Mouse (Mus musculus): ENCODE data around the gene Rps6ka2. TPM values are rescaled to one million over a fixed set of nuclear protein-coding genes. Genes with fewer than 3 reads are reported as not detected.

The Rps6ka2 gene
- polyA plus RNA-seq, 1 experiment from 2014 or later, result 2.0 TPM

- H3K9ac ChIP-seq (ENCODE audit: low read length), result no peak overlapping the region
- no peaks in the 10 kb centered on the region for H3K36me3 ChIP-seq (ENCODE audit: control insufficient read depth, insufficient read depth, low read length)
- H3K4me3 ChIP-seq (ENCODE audit: low read depth, low read length), result no peak overlapping the region
- no peaks in the 10 kb centered on the region for H3K4me1 ChIP-seq (replicated peaks; ENCODE audit: control insufficient read depth, insufficient read depth)
- no peak overlapping the region for H3K27ac ChIP-seq (replicated peaks)
- no peak for ATAC-seq (ENCODE audit: low FRiP score, low TSS enrichment)
- H3K4me2 ChIP-seq (replicated peaks; ENCODE audit: low read depth), result no peak overlapping the region
- no peaks in the 10 kb centered on the region for H3K9me3 ChIP-seq (ENCODE audit: control insufficient read depth, low read length)
- WGBS, result 67% methylated on average over 7 of the region's 7 CpGs
- H3K27me3 ChIP-seq (ENCODE audit: control insufficient read depth, insufficient read depth, low read length), result no peaks in the 10 kb centered on the region
- TF ChIP-seq EP300 (optimal IDR thresholded peaks at IDR 0.05) (no peak), CTCF (IDR thresholded peaks at IDR 0.05; ENCODE audit: low read depth) (no peak)
- no peak for DNase-seq (ENCODE audit: low spot score)
Measured at GRCm38 (mm10) chr17:7146479-7146878, 23.4 kb upstream of the Rps6ka2 start.

- no peak overlapping the region for H3K27ac ChIP-seq (replicated peaks)
- no peak overlapping the region for H3K9ac ChIP-seq (ENCODE audit: low read length)
- H3K9me3 ChIP-seq (ENCODE audit: control insufficient read depth, low read length), result no peaks in the 10 kb centered on the region
- no peaks in the 10 kb centered on the region for H3K27me3 ChIP-seq (ENCODE audit: control insufficient read depth, insufficient read depth, low read length)
- ATAC-seq (ENCODE audit: low FRiP score, low TSS enrichment), result no peak
- no peaks in the 10 kb centered on the region for H3K36me3 ChIP-seq (ENCODE audit: control insufficient read depth, insufficient read depth, low read length)
- H3K4me2 ChIP-seq (replicated peaks; ENCODE audit: low read depth), result no peak overlapping the region
- H3K4me1 ChIP-seq (replicated peaks; ENCODE audit: control insufficient read depth, insufficient read depth), result no peaks in the 10 kb centered on the region
- no peak for DNase-seq (ENCODE audit: low spot score)
- no peak overlapping the region for H3K4me3 ChIP-seq (ENCODE audit: low read depth, low read length)
- 57% methylated on average over 12 of the region's 12 CpGs for WGBS
- no peak for TF ChIP-seq CTCF (IDR thresholded peaks at IDR 0.05; ENCODE audit: low read depth)
Measured at GRCm38 (mm10) chr17:7147920-7148321, 22.0 kb upstream of the Rps6ka2 start.

GRCm38 (mm10) chr17:7149328-7150195, 20.4 kb upstream of the Rps6ka2 start:
- WGBS, result 92% methylated on average over 11 of the region's 11 CpGs
- Histone ChIP-seq H3K4me2 (replicated peaks; ENCODE audit: low read depth) (no peak overlapping the region), H3K9ac (ENCODE audit: low read length) (no peak overlapping the region), H3K27me3 (ENCODE audit: control insufficient read depth, insufficient read depth, low read length) (no peaks in the 10 kb centered on the region), H3K27ac (replicated peaks) (no peak overlapping the region), H3K4me1 (replicated peaks; ENCODE audit: control insufficient read depth, insufficient read depth) (no peaks in the 10 kb centered on the region), H3K36me3 (ENCODE audit: control insufficient read depth, insufficient read depth, low read length) (no peaks in the 10 kb centered on the region), H3K4me3 (ENCODE audit: low read depth, low read length) (no peak overlapping the region), H3K9me3 (ENCODE audit: control insufficient read depth, low read length) (no peaks in the 10 kb centered on the region)
- ATAC-seq (ENCODE audit: low FRiP score, low TSS enrichment) (no peak), DNase-seq (ENCODE audit: low spot score) (no peak)
- no peak for TF ChIP-seq EP300 (optimal IDR thresholded peaks at IDR 0.05)
- no peak for TF ChIP-seq CTCF (IDR thresholded peaks at IDR 0.05; ENCODE audit: low read depth)

- TF ChIP-seq CTCF (IDR thresholded peaks at IDR 0.05; ENCODE audit: low read depth) (no peak), EP300 (optimal IDR thresholded peaks at IDR 0.05) (no peak)
- Histone ChIP-seq H3K4me2 (replicated peaks; ENCODE audit: low read depth) (no peak overlapping the region), H3K9me3 (ENCODE audit: control insufficient read depth, low read length) (no peaks in the 10 kb centered on the region), H3K4me3 (ENCODE audit: low read depth, low read length) (no peak overlapping the region), H3K27me3 (ENCODE audit: control insufficient read depth, insufficient read depth, low read length) (no peaks in the 10 kb centered on the region), H3K9ac (ENCODE audit: low read length) (no peak overlapping the region), H3K36me3 (ENCODE audit: control insufficient read depth, insufficient read depth, low read length) (no peaks in the 10 kb centered on the region), H3K27ac (replicated peaks) (no peak overlapping the region), H3K4me1 (replicated peaks; ENCODE audit: control insufficient read depth, insufficient read depth) (no peaks in the 10 kb centered on the region)
- DNase-seq (ENCODE audit: low spot score) (no peak), ATAC-seq (ENCODE audit: low FRiP score, low TSS enrichment) (no peak)
- WGBS, result 66% methylated on average over 6 of the region's 6 CpGs
Measured at GRCm38 (mm10) chr17:7151446-7152100, 18.3 kb upstream of the Rps6ka2 start.

GRCm38 (mm10) chr17:7152662-7153061, 17.3 kb upstream of the Rps6ka2 start:
- ATAC-seq (ENCODE audit: low FRiP score, low TSS enrichment), result no peak
- no peak overlapping the region for H3K27ac ChIP-seq (replicated peaks)
- WGBS, result 90% methylated on average over 7 of the region's 7 CpGs
- no peaks in the 10 kb centered on the region for H3K9me3 ChIP-seq (ENCODE audit: control insufficient read depth, low read length)
- TF ChIP-seq EP300 (optimal IDR thresholded peaks at IDR 0.05), result no peak
- no peak for TF ChIP-seq CTCF (IDR thresholded peaks at IDR 0.05; ENCODE audit: low read depth)
- no peaks in the 10 kb centered on the region for H3K4me1 ChIP-seq (replicated peaks; ENCODE audit: control insufficient read depth, insufficient read depth)
- no peaks in the 10 kb centered on the region for H3K36me3 ChIP-seq (ENCODE audit: control insufficient read depth, insufficient read depth, low read length)
- no peaks in the 10 kb centered on the region for H3K27me3 ChIP-seq (ENCODE audit: control insufficient read depth, insufficient read depth, low read length)
- no peak overlapping the region for H3K9ac ChIP-seq (ENCODE audit: low read length)
- no peak overlapping the region for H3K4me2 ChIP-seq (replicated peaks; ENCODE audit: low read depth)
- DNase-seq (ENCODE audit: low spot score), result no peak
- H3K4me3 ChIP-seq (ENCODE audit: low read depth, low read length), result no peak overlapping the region

- 49% methylated on average over 3 of the region's 3 CpGs for WGBS
- no peak for ATAC-seq (ENCODE audit: low FRiP score, low TSS enrichment)
- Histone ChIP-seq H3K9me3 (ENCODE audit: control insufficient read depth, low read length) (no peaks in the 10 kb centered on the region), H3K27ac (replicated peaks) (no peak overlapping the region), H3K4me3 (ENCODE audit: low read depth, low read length) (no peak overlapping the region), H3K4me2 (replicated peaks; ENCODE audit: low read depth) (no peak overlapping the region), H3K4me1 (replicated peaks; ENCODE audit: control insufficient read depth, insufficient read depth) (no peaks in the 10 kb centered on the region), H3K9ac (ENCODE audit: low read length) (no peak overlapping the region), H3K36me3 (ENCODE audit: control insufficient read depth, insufficient read depth, low read length) (no peaks in the 10 kb centered on the region), H3K27me3 (ENCODE audit: control insufficient read depth, insufficient read depth, low read length) (no peaks in the 10 kb centered on the region)
- TF ChIP-seq CTCF (IDR thresholded peaks at IDR 0.05; ENCODE audit: low read depth), result no peak
- TF ChIP-seq EP300 (optimal IDR thresholded peaks at IDR 0.05), result no peak
- DNase-seq (ENCODE audit: low spot score), result no peak
Measured at GRCm38 (mm10) chr17:7163955-7164354, 6.0 kb upstream of the Rps6ka2 start.
